Mouse (Mus musculus): ENCODE results near the gene Mrpl30. TPM values are rescaled to one million over a fixed set of nuclear protein-coding genes. Genes with fewer than 3 reads are reported as not detected.

Gene Mrpl30
- polyA plus RNA-seq, 1 experiment from 2014 or later: 275 TPM

- Histone ChIP-seq H3K9me3 (ENCODE audit: control insufficient read depth, low read length) (no peaks in the 10 kb centered on the region), H3K4me3 (replicated peaks; ENCODE audit: low read depth, low read length) (no peak overlapping the region), H3K27ac (replicated peaks; ENCODE audit: low read depth, low read length) (no peak overlapping the region), H3K9ac (replicated peaks; ENCODE audit: low read length) (no peak overlapping the region), H3K27me3 (ENCODE audit: control insufficient read depth, insufficient read depth, low read length) (no peaks in the 10 kb centered on the region), H3K36me3 (ENCODE audit: control insufficient read depth, insufficient read depth, low read length) (no peaks in the 10 kb centered on the region), H3K4me2 (ENCODE audit: low read length) (no peak overlapping the region), H3K4me1 (ENCODE audit: control insufficient read depth, insufficient read depth, low read length) (no peaks in the 10 kb centered on the region)
- no peak for ATAC-seq (ENCODE audit: low FRiP score, low TSS enrichment)
- no peak for DNase-seq
- WGBS: 80% methylated on average over 6 of the region's 6 CpGs
These were observed 27.8 kb downstream of the Mrpl30 start for GRCm38 (mm10) chr1:37918096-37918495.

- Histone ChIP-seq H3K4me3 (replicated peaks; ENCODE audit: low read depth, low read length) (no peak overlapping the region), H3K4me2 (ENCODE audit: low read length) (no peak overlapping the region), H3K9ac (replicated peaks; ENCODE audit: low read length) (no peak overlapping the region), H3K4me1 (ENCODE audit: control insufficient read depth, insufficient read depth, low read length) (no peaks in the 10 kb centered on the region), H3K27ac (replicated peaks; ENCODE audit: low read depth, low read length) (no peak overlapping the region), H3K27me3 (ENCODE audit: control insufficient read depth, insufficient read depth, low read length) (no peaks in the 10 kb centered on the region), H3K36me3 (ENCODE audit: control insufficient read depth, insufficient read depth, low read length) (no peaks in the 10 kb centered on the region), H3K9me3 (ENCODE audit: control insufficient read depth, low read length) (no peaks in the 10 kb centered on the region)
- ATAC-seq (ENCODE audit: low FRiP score, low TSS enrichment) (no peak), DNase-seq (no peak)
- 59% methylated on average over 8 of the region's 8 CpGs for WGBS
These were observed 32.3 kb downstream of the Mrpl30 start for GRCm38 (mm10) chr1:37922536-37922935.

- no peak overlapping the region for H3K9ac ChIP-seq (replicated peaks; ENCODE audit: low read length)
- no peak for DNase-seq
- H3K9me3 ChIP-seq (ENCODE audit: control insufficient read depth, low read length): no peaks in the 10 kb centered on the region
- H3K27ac ChIP-seq (replicated peaks; ENCODE audit: low read depth, low read length): no peak overlapping the region
- ATAC-seq (ENCODE audit: low FRiP score, low TSS enrichment): no peak
- no peaks in the 10 kb centered on the region for H3K27me3 ChIP-seq (ENCODE audit: control insufficient read depth, insufficient read depth, low read length)
- H3K4me3 ChIP-seq (replicated peaks; ENCODE audit: low read depth, low read length): no peak overlapping the region
- H3K4me2 ChIP-seq (ENCODE audit: low read length): no peak overlapping the region
- H3K36me3 ChIP-seq (ENCODE audit: control insufficient read depth, insufficient read depth, low read length): no peaks in the 10 kb centered on the region
- no peaks in the 10 kb centered on the region for H3K4me1 ChIP-seq (ENCODE audit: control insufficient read depth, insufficient read depth, low read length)
- 79% methylated on average over 8 of the region's 8 CpGs for WGBS
These were observed 35.7 kb downstream of the Mrpl30 start for GRCm38 (mm10) chr1:37925971-37926370.

- Histone ChIP-seq H3K9ac (replicated peaks; ENCODE audit: low read length) (no peak overlapping the region), H3K4me1 (ENCODE audit: control insufficient read depth, insufficient read depth, low read length) (no peaks in the 10 kb centered on the region), H3K4me2 (ENCODE audit: low read length) (no peak overlapping the region), H3K36me3 (ENCODE audit: control insufficient read depth, insufficient read depth, low read length) (no peaks in the 10 kb centered on the region), H3K27me3 (ENCODE audit: control insufficient read depth, insufficient read depth, low read length) (no peaks in the 10 kb centered on the region), H3K9me3 (ENCODE audit: control insufficient read depth, low read length) (no peaks in the 10 kb centered on the region), H3K27ac (replicated peaks; ENCODE audit: low read depth, low read length) (no peak overlapping the region), H3K4me3 (replicated peaks; ENCODE audit: low read depth, low read length) (no peak overlapping the region)
- 21% methylated on average over 3 of the region's 3 CpGs for WGBS
- ATAC-seq (ENCODE audit: low FRiP score, low TSS enrichment) (no peak), DNase-seq (no peak)
These were observed 41.5 kb downstream of the Mrpl30 start for GRCm38 (mm10) chr1:37931806-37932205.

Other genes with a start within 250 kb of the Mrpl30 start
- gene 2010300C02Rik, start 170.4 kb upstream of the Mrpl30 start, polyA plus RNA-seq (2014; fragmentation: Nextera tagmentation; extraction: Ambion mirVana): 1.3 and 1.9 TPM in 2 replicates
- 20.8 and 23.3 TPM in 2 replicates for gene Tsga10, start 24.0 kb upstream of the Mrpl30 start, polyA plus RNA-seq (2014; fragmentation: Nextera tagmentation; extraction: Ambion mirVana)
- gene Lipt1, start 18.7 kb upstream of the Mrpl30 start, polyA plus RNA-seq (2014; fragmentation: Nextera tagmentation; extraction: Ambion mirVana): 6.8 and 9.1 TPM in 2 replicates
- gene Mitd1, start 66 bp upstream of the Mrpl30 start, polyA plus RNA-seq (2014; fragmentation: Nextera tagmentation; extraction: Ambion mirVana): 13.7 and 14.7 TPM in 2 replicates
- not detected in 2 replicates for gene Lyg2, start 26.0 kb downstream of the Mrpl30 start, polyA plus RNA-seq (2014; fragmentation: Nextera tagmentation; extraction: Ambion mirVana)
- gene Lyg1, start 67.3 kb downstream of the Mrpl30 start, polyA plus RNA-seq (2014; fragmentation: Nextera tagmentation; extraction: Ambion mirVana): not detected in 2 replicates
- 137 and 153 TPM in 2 replicates for gene Txndc9, start 107.4 kb downstream of the Mrpl30 start, polyA plus RNA-seq (2014; fragmentation: Nextera tagmentation; extraction: Ambion mirVana)
- 20.7 and 23.9 TPM in 2 replicates for gene Eif5b, start 107.5 kb downstream of the Mrpl30 start, polyA plus RNA-seq (2014; fragmentation: Nextera tagmentation; extraction: Ambion mirVana)
- 34.7 and 35.8 TPM in 2 replicates for gene Rev1, start 239.3 kb downstream of the Mrpl30 start, polyA plus RNA-seq (2014; fragmentation: Nextera tagmentation; extraction: Ambion mirVana)

Measured in midbrain, embryonic 14.5 days (tissue).